Mouse (Mus musculus) neural tube, embryonic 15.5 days (tissue): Measurements from ENCODE around the gene Gm16181. TPM values are rescaled to one million over a fixed set of nuclear protein-coding genes. Genes with fewer than 3 reads are reported as not detected.

Source experiments
- ATAC-seq: fragments of 200-750 bp; cut with Nextera tagmentation; 2 replicates; pipeline ENCODE4 v1.8.0; 2017; ENCODE audit warnings: mild to moderate bottlenecking, moderate TSS enrichment, moderate library complexity; ENCODE audit not compliant: low FRiP score
- H3K27ac ChIP-seq: fragments of 300-500 bp; sonication (generic); replicated peaks from 2 replicates; pipeline ENCODE4 v1.5.1; 2015; ENCODE audit warnings: mild to moderate bottlenecking, inconsistent platforms
- H3K27me3 ChIP-seq: fragments of 300-500 bp; sonication (generic); replicated peaks from 2 replicates; pipeline ENCODE4 v1.6.1; 2015; ENCODE audit warnings: inconsistent platforms
- H3K36me3 ChIP-seq: fragments of 300-500 bp; sonication (generic); 2 replicates; pipeline ENCODE4 v1.6.1; 2015; ENCODE audit warnings: inconsistent platforms
- H3K4me1 ChIP-seq: fragments of 300-500 bp; sonication (generic); 2 replicates; pipeline ENCODE4 v1.6.1; 2015; ENCODE audit warnings: inconsistent platforms
- H3K4me2 ChIP-seq: fragments of 300-500 bp; sonication (generic); 2 replicates; pipeline ENCODE4 v1.6.1; 2015; ENCODE audit warnings: inconsistent platforms, mild to moderate bottlenecking, moderate library complexity
- H3K4me3 ChIP-seq: fragments of 300-500 bp; sonication (generic); replicated peaks from 2 replicates; pipeline ENCODE4 v1.5.1; 2015; ENCODE audit warnings: mild to moderate bottlenecking, inconsistent platforms
- H3K9ac ChIP-seq: fragments of 300-500 bp; sonication (generic); replicated peaks from 2 replicates; pipeline ENCODE4 v1.6.1; 2015; ENCODE audit warnings: mild to moderate bottlenecking, inconsistent platforms
- H3K9me3 ChIP-seq: fragments of 300-500 bp; sonication (generic); replicated peaks from 2 replicates; pipeline ENCODE4 v1.6.1; 2016; ENCODE audit warnings: inconsistent platforms
- WGBS: fragments of 180-500 bp; shearing (Covaris S2); methylation state at CpG from one replicate; pipeline ENCODE4 v1.1.7; 2015; ENCODE audit warnings: mixed read lengths; 5-methylcytosine and 5-hydroxymethylcytosine counted together
- polyA plus RNA-seq: library from polyadenylated mRNA; unstranded; fragments of >200 nt; fragmentation: Nextera tagmentation; extraction: Ambion mirVana; gene quantifications from 2 replicates; pipeline ENCODE4 v1.2.1, GENCODE M21; 2015

Gm16181 gene
- polyA plus RNA-seq, 1 experiment from 2014 or later = not detected

GRCm38 (mm10) chr17:35187345-35187744 lies 33.3 kb upstream of the Gm16181 start:
- Histone ChIP-seq H3K9ac (no peak overlapping the region), H3K4me3 (no peak overlapping the region), H3K36me3 (no peaks in the 10 kb centered on the region), H3K9me3 (no peaks in the 10 kb centered on the region), H3K4me1 (peaks cover 11% of the 10 kb centered on the region), H3K4me2 (no peak overlapping the region), H3K27ac (no peak overlapping the region), H3K27me3 (no peaks in the 10 kb centered on the region)
- no peak for ATAC-seq
- 79% methylated on average over 4 of the region's 4 CpGs for WGBS

- peaks cover 11% of the 10 kb centered on the region for H3K4me1 ChIP-seq
- H3K9me3 ChIP-seq = no peaks in the 10 kb centered on the region
- no peaks in the 10 kb centered on the region for H3K36me3 ChIP-seq
- no peaks in the 10 kb centered on the region for H3K27me3 ChIP-seq
- no peak for ATAC-seq
- H3K9ac ChIP-seq = no peak within 1 kb of the TSS
- no peak within 1 kb of the TSS for H3K4me3 ChIP-seq
- 77% methylated on average over 7 of the region's 7 CpGs for WGBS
- H3K4me2 ChIP-seq = no peak within 1 kb of the TSS
- H3K27ac ChIP-seq = no peak within 1 kb of the TSS
These were observed 32.5 kb upstream of the Gm16181 start, which contains the start of gene Lst1 for GRCm38 (mm10) chr17:35187959-35188610. Gene Lst1 (minus strand): TSS chr17:35188439.

- H3K4me1 ChIP-seq = peaks cover 12% of the 10 kb centered on the region
- H3K36me3 ChIP-seq = no peaks in the 10 kb centered on the region
- H3K9me3 ChIP-seq = no peaks in the 10 kb centered on the region
- ATAC-seq = no peak
- 83% methylated on average over 1 of the region's 1 CpGs for WGBS
- peaks cover 1% of the 10 kb centered on the region for H3K27me3 ChIP-seq
- H3K4me3 ChIP-seq = no peak overlapping the region
- H3K27ac ChIP-seq = no peak overlapping the region
- no peak overlapping the region for H3K9ac ChIP-seq
- no peak overlapping the region for H3K4me2 ChIP-seq
These were observed 31.4 kb upstream of the Gm16181 start for GRCm38 (mm10) chr17:35189186-35189585.

DNA sequence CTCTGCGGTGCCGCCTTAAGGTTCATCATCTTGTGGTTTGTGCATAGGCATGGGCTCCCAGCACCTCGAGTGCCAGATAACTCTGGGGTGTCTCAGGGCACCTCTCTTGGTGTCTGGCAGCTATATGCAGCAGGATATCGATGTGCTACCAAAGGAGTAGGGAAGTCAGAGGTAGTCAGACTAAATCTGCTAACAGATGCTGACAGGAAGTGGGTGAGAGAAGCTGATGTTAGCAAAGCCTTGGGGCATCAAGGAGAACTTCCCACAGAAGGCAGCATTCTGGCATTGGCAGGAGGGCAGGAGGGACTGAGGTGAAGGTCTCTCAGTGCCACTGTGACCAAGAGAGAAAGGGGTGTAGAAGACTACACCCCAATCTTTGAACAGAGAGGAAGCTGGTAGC lies 30.5 kb upstream of the Gm16181 start:
- Histone ChIP-seq H3K27me3 (peaks cover 10% of the 10 kb centered on the region), H3K27ac (no peak overlapping the region), H3K9ac (no peak overlapping the region), H3K4me2 (no peak overlapping the region), H3K4me1 (peaks cover 15% of the 10 kb centered on the region), H3K4me3 (no peak overlapping the region), H3K36me3 (no peaks in the 10 kb centered on the region), H3K9me3 (no peaks in the 10 kb centered on the region)
- 86% methylated on average over 4 of the region's 4 CpGs for WGBS
- ATAC-seq = no peak

DNA sequence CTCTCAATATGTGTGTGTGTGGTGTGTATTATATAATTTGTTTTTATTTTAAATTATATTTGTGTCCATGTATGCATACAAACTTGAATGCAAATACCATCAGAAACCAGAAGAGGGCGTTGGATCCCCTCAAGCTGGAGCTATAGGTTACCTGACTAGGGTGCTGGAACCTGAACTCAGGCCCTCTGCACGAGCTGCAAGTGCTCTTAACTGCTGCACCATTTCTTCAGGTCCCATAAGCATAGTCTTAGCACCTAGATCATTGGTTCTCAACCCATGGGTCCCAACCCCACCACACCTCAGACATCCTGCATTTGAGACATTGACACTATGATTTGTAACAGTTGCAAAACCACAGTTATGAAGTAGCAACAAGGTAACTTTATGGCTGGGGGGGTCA lies 28.9 kb upstream of the Gm16181 start:
- H3K27ac ChIP-seq = no peak overlapping the region
- H3K27me3 ChIP-seq = peaks cover 27% of the 10 kb centered on the region
- no peak overlapping the region for H3K4me2 ChIP-seq
- WGBS = 73% methylated on average over 2 of the region's 2 CpGs
- H3K9ac ChIP-seq = no peak overlapping the region
- no peaks in the 10 kb centered on the region for H3K9me3 ChIP-seq
- H3K4me3 ChIP-seq = no peak overlapping the region
- no peaks in the 10 kb centered on the region for H3K36me3 ChIP-seq
- H3K4me1 ChIP-seq = peaks cover 17% of the 10 kb centered on the region
- ATAC-seq = no peak

GRCm38 (mm10) chr17:35192924-35193323 lies 27.7 kb upstream of the Gm16181 start:
- H3K27ac ChIP-seq = no peak overlapping the region
- WGBS = 84% methylated on average over 5 of the region's 5 CpGs

GRCm38 (mm10) chr17:35193881-35194843 lies 26.5 kb upstream of the Gm16181 start, which contains the start of gene Ltb:
Gene Ltb (plus strand): TSS chr17:35194439.
- H3K4me3 ChIP-seq = peak within 1 kb of the TSS; percentile 41; the same call in 1 of the 2 replicates
- peak within 1 kb of the TSS; percentile 68 for H3K4me2 ChIP-seq
- no peaks in the 10 kb centered on the region for H3K36me3 ChIP-seq
- 73% methylated on average over 27 of the region's 28 CpGs for WGBS
- no peaks in the 10 kb centered on the region for H3K9me3 ChIP-seq
- peaks cover 38% of the 10 kb centered on the region for H3K27me3 ChIP-seq
- no peak for ATAC-seq
- no peak within 1 kb of the TSS for H3K9ac ChIP-seq
- no peak within 1 kb of the TSS for H3K27ac ChIP-seq
- H3K4me1 ChIP-seq = peaks cover 16% of the 10 kb centered on the region

More at GRCm38 (mm10) chr17:35192924-35193323, 27.7 kb upstream of the Gm16181 start:
- no peak for ATAC-seq
- no peak overlapping the region for H3K9ac ChIP-seq
- no peak overlapping the region for H3K4me3 ChIP-seq
- peaks cover 32% of the 10 kb centered on the region for H3K27me3 ChIP-seq
- H3K9me3 ChIP-seq = no peaks in the 10 kb centered on the region
- H3K4me2 ChIP-seq = no peak overlapping the region
- no peaks in the 10 kb centered on the region for H3K36me3 ChIP-seq
- peaks cover 16% of the 10 kb centered on the region for H3K4me1 ChIP-seq

GRCm38 (mm10) chr17:35194844-35195630 lies 25.6 kb upstream of the Gm16181 start:
- peak overlapping the region; percentile 68 for H3K4me2 ChIP-seq
- H3K27me3 ChIP-seq = peaks cover 38% of the 10 kb centered on the region
- WGBS = 48% methylated on average over 19 of the region's 19 CpGs
- peaks cover 16% of the 10 kb centered on the region for H3K4me1 ChIP-seq
- H3K9me3 ChIP-seq = no peaks in the 10 kb centered on the region
- H3K9ac ChIP-seq = 0 out of 2 replicates have a peak overlapping the region, but pooled peaks have one; percentile 12
- peak overlapping the region; percentile 41 for H3K4me3 ChIP-seq
- ATAC-seq = no peak
- H3K36me3 ChIP-seq = no peaks in the 10 kb centered on the region
- H3K27ac ChIP-seq = no peak overlapping the region

GRCm38 (mm10) chr17:35195631-35196320 lies 24.9 kb upstream of the Gm16181 start:
- Histone ChIP-seq H3K27me3 (peaks cover 38% of the 10 kb centered on the region), H3K4me1 (peaks cover 16% of the 10 kb centered on the region), H3K9me3 (no peaks in the 10 kb centered on the region)

GRCm38 (mm10) chr17:35196321-35196641 lies 24.4 kb upstream of the Gm16181 start:
- no peak for ATAC-seq
- Histone ChIP-seq H3K9ac (no peak overlapping the region), H3K4me1 (peaks cover 16% of the 10 kb centered on the region), H3K9me3 (no peaks in the 10 kb centered on the region), H3K4me3 (peak overlapping the region; percentile 41), H3K27ac (no peak overlapping the region), H3K36me3 (no peaks in the 10 kb centered on the region), H3K27me3 (peaks cover 38% of the 10 kb centered on the region), H3K4me2 (peak overlapping the region; percentile 68)
- 32% methylated on average over 9 of the region's 9 CpGs for WGBS

More at GRCm38 (mm10) chr17:35195631-35196320, 24.9 kb upstream of the Gm16181 start:
- WGBS = under 1% methylated on average over 66 of the region's 66 CpGs
- peak; percentile 79; the same call in 1 of the 2 replicates for ATAC-seq
- peak overlapping the region; percentile 68 for H3K4me2 ChIP-seq
- peak overlapping the region; percentile 41 for H3K4me3 ChIP-seq
- no peak overlapping the region for H3K27ac ChIP-seq
- no peaks in the 10 kb centered on the region for H3K36me3 ChIP-seq
- 0 out of 2 replicates have a peak overlapping the region, but pooled peaks have one; percentile 12 for H3K9ac ChIP-seq

DNA sequence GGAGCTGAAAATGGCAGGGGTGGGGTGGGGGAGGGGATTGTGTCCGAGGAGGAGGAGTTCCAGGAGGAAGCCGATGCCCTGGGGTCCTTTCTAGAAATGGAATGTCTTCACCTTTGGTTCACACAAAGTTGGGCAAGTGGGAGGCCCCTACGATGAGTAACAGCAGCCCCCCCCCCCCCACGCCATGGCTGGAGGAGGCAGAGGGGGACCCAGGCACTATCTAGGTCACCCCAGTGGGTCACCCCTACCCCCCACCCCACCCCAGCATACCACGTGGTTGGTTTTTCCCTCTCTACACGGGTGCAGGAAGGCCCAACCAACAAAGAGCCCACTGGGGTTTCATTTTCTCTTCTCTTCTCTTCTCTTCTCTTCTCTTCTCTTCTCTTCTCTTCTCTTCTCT lies 23.5 kb upstream of the Gm16181 start:
- Histone ChIP-seq H3K36me3 (no peaks in the 10 kb centered on the region), H3K4me1 (peaks cover 16% of the 10 kb centered on the region), H3K27ac (no peak overlapping the region), H3K27me3 (peaks cover 44% of the 10 kb centered on the region), H3K9ac (no peak overlapping the region), H3K4me2 (no peak overlapping the region), H3K9me3 (no peaks in the 10 kb centered on the region), H3K4me3 (no peak overlapping the region)
- no peak for ATAC-seq
- WGBS = 47% methylated on average over 6 of the region's 6 CpGs
